In the genomic region with DNA sequence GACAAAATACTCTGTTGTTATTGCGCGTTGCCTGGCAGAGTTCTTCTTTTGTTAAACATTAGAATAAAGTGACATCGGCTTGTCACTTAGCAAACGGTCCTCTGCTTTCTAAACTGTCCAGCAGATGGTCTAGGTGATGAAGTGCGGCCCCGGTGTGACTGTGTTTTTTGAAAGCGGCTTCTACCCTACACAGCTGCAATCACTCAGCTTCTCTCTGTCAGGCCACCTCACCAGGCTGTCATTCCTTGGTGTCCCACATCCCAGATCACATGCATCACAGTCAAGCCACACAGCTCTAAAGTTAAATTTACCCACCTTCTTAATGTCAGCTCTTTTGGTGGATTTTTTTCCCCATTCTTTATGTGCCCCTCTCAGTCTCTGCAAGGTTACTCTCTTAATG, we compare ENCODE assay signal across 20 mouse cellular contexts.
"Had no signal": no experiment of that assay in that cellular context is flagged by ENCODE, and none has a peak within 500 bp of the region (broad histone marks: within the 10 kb centered on the region; RNA-seq: fewer than 3 reads in every experiment).

No protein-coding gene starts in this region.

- H3K27ac ChIP-seq: limb, embryonic 12.5 days; limb, embryonic 15.5 days; liver, embryonic 14.5 days; lung, embryonic 15.5 days; midbrain, embryonic 12.5 days; midbrain, embryonic 15.5 days; neural tube, embryonic 12.5 days; neural tube, embryonic 15.5 days; stomach, postnatal 0 days had no signal

- H3K4me2 ChIP-seq: limb, embryonic 12.5 days; limb, embryonic 15.5 days; liver, embryonic 11.5 days; lung, embryonic 15.5 days; midbrain, embryonic 12.5 days; midbrain, embryonic 15.5 days; neural tube, embryonic 12.5 days; neural tube, embryonic 15.5 days had no signal

- H3K27me3 ChIP-seq: limb, embryonic 12.5 days; limb, embryonic 15.5 days; lung, embryonic 15.5 days; midbrain, embryonic 12.5 days; midbrain, embryonic 15.5 days; neural tube, embryonic 12.5 days; neural tube, embryonic 15.5 days had no signal

- ATAC-seq: liver, postnatal 0 days; midbrain, embryonic 15.5 days had no signal

- H3K9ac ChIP-seq: limb, embryonic 12.5 days; limb, embryonic 15.5 days; liver, embryonic 14.5 days; liver, postnatal 0 days; lung, embryonic 15.5 days; midbrain, embryonic 12.5 days; midbrain, embryonic 15.5 days; neural tube, embryonic 12.5 days; neural tube, embryonic 15.5 days had no signal

- H3K4me3 ChIP-seq: limb, embryonic 12.5 days; limb, embryonic 15.5 days; lung, embryonic 15.5 days; midbrain, embryonic 12.5 days; midbrain, embryonic 15.5 days; neural tube, embryonic 12.5 days; neural tube, embryonic 15.5 days had no signal

- H3K4me1 ChIP-seq: limb, embryonic 12.5 days; limb, embryonic 15.5 days; neural tube, embryonic 12.5 days had no signal

- DNase-seq: kidney, postnatal 14 days; kidney, postnatal 4 days; left cerebral cortex, postnatal 4 days; liver, postnatal 0 days; lung, postnatal 14 days; right cerebral cortex, adult 18-20 months; right cerebral cortex, postnatal 14 days; right cerebral cortex, postnatal 4 days; thymus, adult 2 months; thymus, postnatal 25 days had no signal

- H3K9me3 ChIP-seq: limb, embryonic 12.5 days; limb, embryonic 15.5 days; lung, embryonic 15.5 days; midbrain, embryonic 12.5 days; midbrain, embryonic 15.5 days; neural tube, embryonic 12.5 days; neural tube, embryonic 15.5 days had no signal

- H3K36me3 ChIP-seq: limb, embryonic 12.5 days; limb, embryonic 15.5 days; lung, embryonic 15.5 days; midbrain, embryonic 12.5 days; midbrain, embryonic 15.5 days; neural tube, embryonic 12.5 days; neural tube, embryonic 15.5 days had no signal
